Mouse (Mus musculus): ENCODE results near the gene Fam187b.

- TF ChIP-seq JUND (conservative IDR thresholded peaks at IDR 0.05; ENCODE audit: low read depth, low read length) (no peak), POLR2A (IDR thresholded peaks at IDR 0.05; ENCODE audit: low read depth, low read length) (no peak), HCFC1 (IDR thresholded peaks at IDR 0.05; ENCODE audit: low read depth, low read length) (no peak), MAX (IDR thresholded peaks at IDR 0.05; ENCODE audit: low read length) (no peak; the same call in 1 of the 2 replicates), TCF12 (IDR thresholded peaks at IDR 0.05; ENCODE audit: low read depth, low read length) (0 out of 2 replicates have a peak, but pooled peaks have one; percentile 25), CTCF (conservative IDR thresholded peaks at IDR 0.05 in 1 of 2, IDR thresholded peaks at IDR 0.05 in 1 of 2; ENCODE audit: low read depth in 2 of 2, low read length in 2 of 2) (no peak), MAFK (IDR thresholded peaks at IDR 0.05; ENCODE audit: insufficient replicate concordance, low read length) (no peak), E2F4 (IDR thresholded peaks at IDR 0.05; ENCODE audit: insufficient replicate concordance, low read depth, low read length) (no peak), MEF2A (IDR thresholded peaks at IDR 0.05; ENCODE audit: borderline replicate concordance, low read depth, low read length) (no peak), USF2 (conservative IDR thresholded peaks at IDR 0.05; ENCODE audit: low read depth, low read length) (no peak), POLR2AphosphoS2 (IDR thresholded peaks at IDR 0.05; ENCODE audit: low read depth, low read length) (no peak), MAZ (IDR thresholded peaks at IDR 0.05; ENCODE audit: low read depth, low read length) (no peak), CHD2 (IDR thresholded peaks at IDR 0.05; ENCODE audit: low read length) (no peak), ELF1 (IDR thresholded peaks at IDR 0.05; ENCODE audit: low read depth, low read length) (no peak)
These were observed 18.5 kb upstream of the Fam187b start for GRCm38 (mm10) chr7:30954971-30955520.

All from CH12.LX (cell line).